Mouse (Mus musculus) adrenal gland, adult 8-10 months (tissue): ENCODE results near the gene Zwint. TPM values are rescaled to one million over a fixed set of nuclear protein-coding genes. Genes with fewer than 3 reads are reported as not detected.

Experiments
- DNase-seq: peaks from one replicate; pipeline ENCODE4 v3.0.0; 2022
- total RNA-seq, 4 experiments: library from RNA; stranded (reverse); gene quantifications; 2 replicates each; pipeline ENCODE4 v1.2.4; 2022

Zwint gene
- total RNA-seq, result 100 to 1,000 TPM; 155 to 185 (median 166) TPM

- DNase-seq, result peak; percentile 95
Measured at GRCm38 (mm10) chr10:72654270-72655016, at the start of gene Zwint. TSS of gene Zwint (plus strand) at chr10:72654845.

- DNase-seq, result no peak
Measured at GRCm38 (mm10) chr10:72613125-72613915, 41.3 kb upstream of the Zwint start.

GRCm38 (mm10) chr10:72616153-72616552, 38.5 kb upstream of the Zwint start:
- no peak for DNase-seq

GRCm38 (mm10) chr10:72620527-72620926, 34.1 kb upstream of the Zwint start:
- no peak for DNase-seq

- DNase-seq, result peak; percentile 12
Measured at GRCm38 (mm10) chr10:72623561-72623960, 31.1 kb upstream of the Zwint start.

- DNase-seq, result peak; percentile 38
Measured at GRCm38 (mm10) chr10:72634125-72634524, 20.5 kb upstream of the Zwint start.

- DNase-seq, result no peak
Measured at GRCm38 (mm10) chr10:72650867-72651266, 3.8 kb upstream of the Zwint start.

GRCm38 (mm10) chr10:72653797-72654196, 848 bp upstream of the Zwint start:
- DNase-seq, result no peak

GRCm38 (mm10) chr10:72655017-72655509, 418 bp downstream of the Zwint start:
- peak; percentile 15 for DNase-seq

- DNase-seq, result no peak
Measured at GRCm38 (mm10) chr10:72659198-72659597, 4.6 kb downstream of the Zwint start.

- no peak for DNase-seq
Measured at GRCm38 (mm10) chr10:72660350-72660749, 5.7 kb downstream of the Zwint start.

- no peak for DNase-seq
Measured at GRCm38 (mm10) chr10:72667856-72668255, 13.2 kb downstream of the Zwint start.

- DNase-seq, result no peak
Measured at GRCm38 (mm10) chr10:72669086-72669485, 14.4 kb downstream of the Zwint start.

GRCm38 (mm10) chr10:72675971-72676370, 21.3 kb downstream of the Zwint start:
- no peak for DNase-seq

GRCm38 (mm10) chr10:72676550-72676949, 21.9 kb downstream of the Zwint start:
- DNase-seq, result no peak

GRCm38 (mm10) chr10:72679086-72679485, 24.4 kb downstream of the Zwint start:
- DNase-seq, result no peak

- no peak for DNase-seq
Measured at GRCm38 (mm10) chr10:72701092-72701491, 46.4 kb downstream of the Zwint start.

GRCm38 (mm10) chr10:72713754-72714153, 59.1 kb downstream of the Zwint start:
- DNase-seq, result no peak
